Mouse (Mus musculus): ENCODE data around the gene Vcan.

Vcan gene

DNA sequence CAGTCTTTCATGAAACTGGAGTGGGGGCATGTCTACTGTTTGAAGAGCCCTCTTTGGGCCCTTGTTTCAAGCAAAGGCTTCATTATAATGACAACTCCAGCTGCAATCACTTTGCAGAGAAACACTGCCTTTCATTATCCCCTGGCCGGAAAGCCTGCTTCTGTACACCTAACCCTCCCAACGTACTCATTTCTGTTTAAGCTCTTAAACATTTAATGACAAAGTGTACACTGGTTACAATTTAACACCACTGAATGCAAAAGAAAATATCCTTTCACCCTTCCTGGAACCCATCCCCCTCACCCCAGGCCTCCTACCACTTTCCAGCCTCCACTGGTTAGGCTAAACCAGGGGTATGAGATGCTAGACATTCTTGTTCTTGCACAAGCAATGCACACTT, 15.8 kb downstream of the Vcan start:
- DNase-seq (ENCODE audit: extremely low read depth, low read depth) = no peak

DNA sequence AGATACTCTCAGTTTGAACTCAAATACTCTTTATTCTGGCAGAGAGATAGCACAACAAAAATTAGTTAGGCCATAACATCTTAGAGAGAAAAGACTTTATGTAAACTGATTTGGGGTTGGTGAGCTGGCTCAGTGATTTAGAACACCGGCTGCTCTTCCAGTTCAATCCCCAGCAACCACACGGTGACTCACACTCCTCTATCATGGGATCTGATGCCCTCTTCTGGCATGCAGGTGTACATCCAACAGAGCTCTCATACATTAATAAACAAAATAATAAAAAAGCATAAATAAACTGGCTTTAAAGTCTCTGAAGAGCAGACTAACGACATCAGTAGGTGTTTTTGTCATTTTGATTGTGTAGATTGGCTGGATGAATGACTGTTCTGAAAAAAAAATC, 21.8 kb downstream of the Vcan start:
- no peak for DNase-seq (ENCODE audit: extremely low read depth, low read depth)

- DNase-seq (ENCODE audit: extremely low read depth, low read depth) = no peak
These were observed 32.7 kb downstream of the Vcan start for GRCm38 (mm10) chr13:89709497-89710201.

- no peak for DNase-seq (ENCODE audit: extremely low read depth, low read depth)
These were observed 34.0 kb downstream of the Vcan start for GRCm38 (mm10) chr13:89708151-89708927.

DNA sequence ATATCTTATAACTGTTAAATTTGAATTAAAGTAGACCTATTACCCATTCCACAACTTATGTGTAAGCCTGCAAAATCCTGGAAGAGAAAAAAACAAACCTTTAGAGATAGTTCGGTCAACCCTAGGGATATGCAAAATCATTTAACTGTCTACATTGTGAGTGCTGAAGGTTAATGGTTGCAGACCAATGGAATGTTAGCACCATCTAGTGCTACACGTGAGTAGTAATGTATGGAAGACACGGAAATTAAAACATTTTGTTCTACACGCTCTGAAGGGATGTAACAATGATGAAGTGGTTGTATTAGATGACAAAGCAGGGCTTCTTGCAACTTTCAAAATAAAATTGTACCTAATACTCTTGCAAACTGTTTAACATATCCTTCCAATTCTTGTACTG, 39.9 kb downstream of the Vcan start:
- no peak for DNase-seq (ENCODE audit: extremely low read depth, low read depth)

GRCm38 (mm10) chr13:89699998-89700555, 42.2 kb downstream of the Vcan start:
- no peak for DNase-seq (ENCODE audit: extremely low read depth, low read depth)

- peak; percentile 9 for DNase-seq (ENCODE audit: extremely low read depth, low read depth)
These were observed 49.7 kb downstream of the Vcan start for GRCm38 (mm10) chr13:89692597-89692996.

- DNase-seq (ENCODE audit: extremely low read depth, low read depth) = no peak
These were observed 58.8 kb downstream of the Vcan start for GRCm38 (mm10) chr13:89683490-89683889.

DNA sequence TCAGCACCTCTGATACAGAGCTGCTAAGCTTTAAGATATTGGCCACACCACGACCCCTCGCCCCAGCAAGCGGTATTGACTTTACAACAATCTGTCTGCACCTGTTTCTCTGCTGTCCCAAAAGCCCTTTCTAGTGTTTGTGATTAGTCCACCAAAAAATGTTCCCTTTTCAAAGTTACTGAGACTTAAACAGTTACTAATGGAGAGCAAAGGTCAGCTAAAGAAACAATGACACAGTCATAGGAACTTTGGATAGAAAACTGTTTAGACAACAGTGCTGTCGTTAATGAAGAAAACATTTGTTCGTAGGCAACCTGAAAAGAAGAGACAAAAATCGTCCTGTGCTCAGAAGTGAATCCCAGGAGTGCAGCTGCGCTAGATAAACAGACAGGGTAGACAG, 60.1 kb downstream of the Vcan start:
- no peak for DNase-seq (ENCODE audit: extremely low read depth, low read depth)

DNA sequence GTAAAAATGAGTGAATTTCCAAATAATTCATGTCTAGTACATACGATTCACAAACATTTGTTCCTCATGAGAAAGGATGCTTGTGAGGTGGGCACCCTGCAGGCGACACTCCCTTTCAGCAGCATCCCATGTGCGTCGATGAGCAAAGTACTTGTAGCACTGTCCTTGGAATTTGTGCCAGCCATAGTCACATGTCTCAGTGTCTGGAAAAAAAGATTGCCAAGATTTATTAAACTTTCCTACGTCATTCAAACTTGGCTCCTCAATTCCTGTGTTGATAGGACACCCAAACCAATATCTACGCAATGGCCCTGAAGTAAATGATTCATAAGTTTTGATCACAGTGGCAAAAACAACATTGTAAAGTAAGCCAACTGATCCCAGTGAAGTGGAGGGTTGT, 62.6 kb downstream of the Vcan start:
- DNase-seq (ENCODE audit: extremely low read depth, low read depth) = no peak

DNA sequence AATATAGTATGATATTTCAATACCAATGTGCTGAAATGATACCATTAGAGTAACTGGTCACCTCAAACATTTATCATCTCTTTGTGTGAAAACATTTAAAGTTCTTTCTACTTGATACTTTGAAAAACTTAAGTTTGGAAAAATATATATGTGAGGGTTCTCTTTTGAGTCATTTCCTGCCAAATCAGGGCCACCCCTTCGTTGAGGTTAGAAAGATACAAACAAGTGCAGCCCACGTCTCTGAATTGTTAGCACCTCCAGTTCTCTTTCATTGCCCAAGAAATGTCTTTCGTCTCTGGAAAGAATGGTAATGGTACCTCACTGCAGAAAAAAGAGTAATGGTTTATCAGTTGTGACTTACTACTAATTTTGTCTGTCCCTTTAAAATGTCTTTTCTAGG, 71.8 kb downstream of the Vcan start:
- no peak for DNase-seq (ENCODE audit: extremely low read depth, low read depth)

DNA sequence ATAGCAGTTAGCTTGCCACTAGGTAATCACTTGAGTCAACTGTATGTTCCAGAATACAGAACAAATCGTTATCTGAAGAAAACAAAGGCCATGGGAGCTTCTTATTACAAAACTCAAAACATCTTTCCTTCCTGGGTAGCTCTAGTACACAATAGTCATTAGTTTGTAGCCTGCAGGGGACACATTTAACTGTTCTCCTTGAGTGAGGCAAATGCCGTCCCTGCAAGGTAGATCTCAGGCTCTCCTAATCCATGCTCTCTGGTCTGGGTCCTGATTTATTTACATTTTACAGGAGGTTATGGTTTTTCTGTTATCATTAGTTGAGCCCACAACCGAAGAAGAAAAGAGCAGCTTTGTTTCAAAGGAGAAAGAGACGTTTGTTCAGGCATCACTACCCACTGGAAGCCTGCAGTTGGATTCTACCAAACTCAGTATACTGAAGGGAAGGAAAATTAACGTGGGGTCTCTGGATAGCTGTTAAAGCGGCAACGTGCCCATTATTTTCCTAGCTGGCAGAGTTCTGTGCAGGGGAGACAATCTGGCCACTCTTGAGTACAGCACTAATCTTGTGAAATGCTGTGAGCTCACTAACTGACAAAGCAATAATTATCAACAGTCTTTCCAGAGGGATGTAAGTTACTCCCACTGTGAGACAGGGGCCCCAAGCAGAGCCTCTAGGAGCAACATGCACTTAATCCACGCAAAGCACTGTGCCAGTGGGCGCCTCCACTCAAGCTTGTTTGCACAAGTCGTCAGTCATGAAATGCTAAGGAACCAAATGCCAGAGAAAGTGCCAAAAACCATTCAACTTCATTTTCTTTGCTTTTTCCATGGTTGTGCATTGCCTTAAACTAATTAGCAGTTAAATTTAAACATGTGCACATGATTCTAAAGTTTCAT, 73.1 kb downstream of the Vcan start:
- DNase-seq (ENCODE audit: extremely low read depth, low read depth) = no peak

GRCm38 (mm10) chr13:89668069-89668468, 74.2 kb downstream of the Vcan start:
- DNase-seq (ENCODE audit: extremely low read depth, low read depth) = peak; percentile 23

DNA sequence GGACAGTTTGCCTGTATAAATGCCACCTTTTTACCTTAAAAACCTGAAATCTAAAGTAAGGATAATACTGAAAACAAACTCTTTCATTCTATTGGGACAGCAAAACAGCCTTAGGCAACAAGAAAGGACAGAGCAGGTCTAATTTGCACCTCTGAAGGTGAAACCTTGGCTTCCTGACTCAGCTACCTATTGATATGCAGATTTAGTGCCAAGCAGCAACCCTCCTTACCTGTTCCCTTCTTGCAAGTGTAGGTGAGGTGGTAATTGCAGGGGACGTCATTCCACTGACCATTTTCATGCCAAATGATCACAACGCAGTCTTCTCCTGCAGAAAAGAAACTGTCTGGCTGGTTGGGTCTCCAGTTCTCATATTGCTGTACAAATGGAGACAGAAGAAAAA, 80.6 kb downstream of the Vcan start:
- no peak for DNase-seq (ENCODE audit: extremely low read depth, low read depth)

GRCm38 (mm10) chr13:89657046-89657445, 85.3 kb downstream of the Vcan start:
- no peak for DNase-seq (ENCODE audit: extremely low read depth, low read depth)

DNA sequence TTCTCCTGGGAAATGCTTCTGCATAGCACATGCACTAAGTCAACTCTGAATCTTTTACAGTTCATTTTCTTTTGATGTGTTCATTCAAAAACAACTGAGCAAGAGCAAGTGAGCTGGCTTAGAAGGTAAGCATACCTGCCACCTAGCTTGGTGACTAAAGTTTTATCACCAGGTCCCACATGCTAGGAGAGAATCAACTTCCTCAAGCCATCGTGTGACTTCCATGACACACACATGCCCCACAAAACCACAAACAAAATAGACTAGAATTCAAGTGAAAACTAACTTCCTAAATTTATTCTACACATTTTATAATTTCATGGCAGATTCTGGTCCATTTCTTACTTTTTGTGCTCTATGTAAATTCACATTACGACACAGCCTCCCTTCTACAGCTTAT, 89.0 kb downstream of the Vcan start:
- peak; percentile 64 for DNase-seq (ENCODE audit: extremely low read depth, low read depth)

DNA sequence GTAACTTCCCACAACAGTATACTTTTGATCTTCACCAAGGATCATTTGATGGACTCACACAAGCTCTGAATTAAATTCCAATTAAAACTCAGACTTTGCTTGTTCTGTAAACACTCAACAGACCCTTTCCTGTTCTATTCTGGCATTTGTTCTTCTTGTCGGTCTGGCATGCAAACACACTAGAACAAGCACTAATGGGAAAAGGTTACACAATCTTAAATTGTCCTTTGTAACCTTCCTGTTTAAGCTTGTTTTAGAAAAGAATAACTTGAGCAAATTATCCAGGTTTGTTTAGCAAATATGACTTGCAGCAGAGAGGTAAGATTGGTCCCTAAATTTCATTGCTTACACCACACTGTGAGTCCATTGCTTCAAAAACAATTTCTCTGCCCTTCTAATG, 89.5 kb downstream of the Vcan start:
- no peak for DNase-seq (ENCODE audit: extremely low read depth, low read depth)

GRCm38 (mm10) chr13:89645589-89645988, 96.7 kb downstream of the Vcan start:
- DNase-seq (ENCODE audit: extremely low read depth, low read depth) = no peak

GRCm38 (mm10) chr13:89637012-89637411, 105.3 kb downstream of the Vcan start:
- no peak for DNase-seq (ENCODE audit: extremely low read depth, low read depth)

DNA sequence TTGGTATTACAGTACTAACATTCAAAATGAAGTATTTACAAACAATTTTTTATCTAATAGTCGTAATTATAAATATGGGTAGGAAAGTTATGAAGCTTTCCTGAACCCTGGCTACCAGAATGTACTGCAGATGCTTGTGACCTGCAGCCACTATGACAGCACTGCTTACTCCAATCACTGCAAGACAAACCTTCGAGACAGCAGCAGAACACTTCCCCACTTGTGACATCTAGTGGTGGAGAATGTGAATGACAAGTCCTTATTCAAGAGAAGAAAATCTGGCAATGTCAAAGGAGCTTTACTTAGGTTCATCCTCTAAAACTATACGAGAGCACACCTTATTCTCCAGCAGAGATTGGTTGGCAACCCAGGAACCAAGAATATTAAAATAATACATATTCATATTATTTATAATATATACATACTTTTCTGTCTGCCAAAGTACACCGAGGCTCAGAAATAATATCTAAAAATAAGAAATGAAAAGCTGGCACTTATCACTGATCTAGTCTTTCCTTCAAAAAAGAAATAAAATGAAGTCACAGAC, 108.1 kb downstream of the Vcan start:
- DNase-seq (ENCODE audit: extremely low read depth, low read depth) = peak; percentile 23

- no peak for DNase-seq (ENCODE audit: extremely low read depth, low read depth)
These were observed 123.2 kb downstream of the Vcan start for GRCm38 (mm10) chr13:89619064-89619463.

Measured in MEL-GATA-1-ER (cell line).